Mouse (Mus musculus) spleen, adult 12 weeks (tissue): ENCODE measurements around the gene Ankrd10.
A peak's percentile ranks its signal among the peaks of the same experiment; 100 is the strongest.
"Not testable (repeated sequence)": the region's sequence is repeated elsewhere in the genome, so short reads cannot be mapped to it uniquely, and the experiment has no call there.

Experiments
- DNase-seq: peaks from one replicate; pipeline ENCODE4 v3.0.0; 2022; ENCODE audit warnings: low spot score

The Ankrd10 gene

DNA sequence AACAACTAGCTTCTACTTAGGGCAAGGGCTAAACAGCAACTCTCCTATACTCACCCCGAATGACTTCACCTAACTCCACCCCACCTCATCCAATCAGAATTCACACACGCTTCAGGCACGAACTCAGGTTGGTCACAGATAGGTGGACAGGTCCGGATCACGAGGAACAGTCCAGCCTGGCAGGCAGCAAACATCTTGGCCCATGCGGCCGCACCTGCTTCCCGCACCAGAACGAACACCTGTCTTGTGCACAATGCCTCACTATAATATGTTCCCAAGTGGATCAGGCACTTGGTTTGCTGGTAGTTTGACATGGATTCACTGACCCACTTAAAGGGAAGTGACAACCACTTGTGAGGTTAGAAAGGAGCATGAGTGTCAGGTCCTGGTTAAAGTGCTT, 26.7 kb downstream of the Ankrd10 start:
- no peak for DNase-seq

DNA sequence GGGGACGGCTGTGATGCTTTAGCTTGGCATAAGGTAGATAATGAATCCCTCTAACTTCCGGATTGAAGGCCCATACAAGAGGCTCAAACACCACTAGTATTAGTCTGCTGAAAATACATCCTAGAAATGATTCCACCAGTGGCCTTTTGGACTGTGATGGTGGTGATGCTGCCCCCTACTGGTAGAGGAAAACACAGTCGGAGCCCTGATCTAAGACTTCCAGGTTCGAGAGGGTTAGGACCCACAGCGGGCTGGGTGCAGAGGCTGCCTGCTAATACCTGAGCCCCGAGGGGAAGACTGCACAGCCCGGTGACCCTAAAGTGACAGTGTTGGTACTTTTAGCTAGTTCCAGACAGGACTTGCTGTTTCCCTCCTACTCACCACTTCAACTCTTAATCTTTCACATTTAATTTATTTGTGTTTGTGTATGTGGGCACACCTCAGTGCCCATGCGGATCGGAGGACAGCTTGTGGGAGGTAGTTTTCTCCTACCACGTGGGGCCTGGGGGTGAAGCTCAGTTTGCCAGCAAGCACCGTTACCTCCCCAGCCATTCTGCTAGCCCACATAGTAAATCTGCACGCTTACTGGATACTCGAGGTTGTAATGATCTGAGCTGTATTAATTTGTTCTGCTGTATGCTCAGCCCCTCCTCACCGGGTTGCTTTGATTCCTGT, 33.4 kb downstream of the Ankrd10 start:
- peak; percentile 45 for DNase-seq

- no peak for DNase-seq
Observed at GRCm38 (mm10) chr8:11600301-11600951, 35.1 kb downstream of the Ankrd10 start.

- DNase-seq: no peak
Observed at GRCm38 (mm10) chr8:11593222-11593884, 42.2 kb downstream of the Ankrd10 start.

DNA sequence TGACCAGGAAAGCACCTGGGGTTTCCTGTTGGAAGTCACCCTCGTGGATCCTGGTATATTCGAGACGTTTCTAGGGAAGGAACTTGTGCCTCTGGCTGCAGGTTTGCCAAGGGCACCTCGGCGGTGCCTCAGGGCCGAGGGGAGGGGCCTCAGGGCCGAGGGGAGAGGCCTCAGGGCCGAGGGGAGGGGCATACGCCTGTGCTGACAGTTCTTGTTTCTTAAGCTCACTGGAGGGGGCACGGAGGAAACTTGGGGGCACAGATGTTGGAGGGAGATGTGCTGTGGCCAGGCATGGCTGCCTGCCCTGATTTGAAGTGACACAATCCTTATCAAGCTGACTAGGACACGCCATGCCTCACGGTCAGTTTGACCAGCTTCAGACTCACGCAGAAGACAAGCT, 43.3 kb downstream of the Ankrd10 start:
- no peak for DNase-seq

DNA sequence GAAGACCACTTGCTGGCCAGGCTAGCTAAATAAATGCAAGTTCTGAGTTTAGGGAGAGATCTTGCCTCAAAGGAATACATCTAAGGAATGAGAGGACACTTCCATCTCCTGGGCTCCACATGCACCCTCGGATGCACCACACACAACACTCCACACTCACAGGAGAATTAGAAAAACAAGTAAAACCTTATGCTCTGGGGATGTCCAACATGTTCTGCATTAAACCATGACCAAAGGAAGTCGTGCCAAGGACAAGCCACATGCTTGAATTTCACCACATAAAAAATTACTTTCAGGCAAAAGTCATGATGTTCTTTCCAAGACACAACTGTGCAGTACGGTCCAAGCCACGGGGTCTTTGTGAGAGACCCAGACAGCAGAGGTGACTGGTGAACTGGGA, 43.7 kb downstream of the Ankrd10 start:
- no peak for DNase-seq

DNA sequence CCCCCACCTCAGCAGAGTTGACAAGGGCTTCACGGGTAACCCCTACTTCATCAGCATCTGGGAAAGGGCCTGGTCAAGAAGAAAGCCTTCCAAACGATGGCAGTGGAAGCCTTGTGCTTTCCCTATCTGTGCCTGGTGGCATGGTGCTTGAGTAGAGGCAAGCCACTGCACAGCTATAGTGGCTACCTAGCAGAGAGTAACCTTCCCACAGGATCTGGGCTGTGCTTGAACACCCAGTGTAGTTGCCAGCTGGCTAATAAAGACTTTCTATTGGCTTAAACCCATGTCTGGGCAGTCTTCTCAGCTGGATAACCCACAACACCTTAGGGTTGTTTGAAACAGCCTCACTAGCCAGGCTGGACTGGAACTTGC, 49.2 kb downstream of the Ankrd10 start:
- no peak for DNase-seq

DNA sequence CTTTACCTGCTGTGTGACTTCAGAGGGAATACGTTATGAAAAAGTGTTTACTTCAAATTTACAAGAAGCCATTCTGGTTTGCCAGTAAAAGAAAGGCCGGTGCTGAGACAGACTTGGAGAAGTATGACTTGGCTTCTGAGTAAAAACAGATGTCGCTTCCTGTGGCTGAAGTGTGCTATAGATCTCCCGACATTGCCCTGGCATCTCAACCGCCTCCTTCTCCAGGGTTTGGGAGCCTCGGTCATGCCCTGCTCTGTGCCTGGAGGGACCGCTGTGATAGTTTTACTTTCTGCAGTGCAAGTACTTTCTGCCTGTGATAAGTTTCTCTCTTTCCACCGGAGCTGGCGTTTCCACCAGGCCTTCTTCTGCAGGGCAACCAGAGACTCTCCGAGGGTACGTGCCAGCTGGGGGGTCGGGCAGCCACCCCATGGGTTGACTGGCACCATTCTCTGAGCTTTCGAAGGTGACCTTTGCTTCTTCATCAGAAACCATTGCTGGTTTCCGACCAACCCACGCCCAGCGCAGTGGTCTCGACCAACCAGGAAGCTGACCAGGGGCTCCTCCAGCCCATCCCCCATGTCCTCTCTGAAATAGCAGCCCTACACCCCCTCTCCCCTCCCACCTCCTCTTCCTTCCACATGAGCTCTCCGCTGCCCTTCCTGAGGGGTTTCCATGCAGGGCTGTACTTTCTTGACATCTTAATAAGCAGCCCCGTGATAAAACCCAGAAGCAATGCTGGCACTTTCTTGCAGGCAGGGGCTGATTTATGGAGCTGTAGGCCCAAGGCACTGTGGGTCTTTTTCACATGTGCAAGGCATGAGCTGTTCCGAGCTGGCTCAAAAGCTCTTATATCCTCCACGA, 49.8 kb downstream of the Ankrd10 start:
- DNase-seq: no peak

- no peak for DNase-seq
Observed at GRCm38 (mm10) chr8:11575604-11576384, 59.8 kb downstream of the Ankrd10 start.

DNA sequence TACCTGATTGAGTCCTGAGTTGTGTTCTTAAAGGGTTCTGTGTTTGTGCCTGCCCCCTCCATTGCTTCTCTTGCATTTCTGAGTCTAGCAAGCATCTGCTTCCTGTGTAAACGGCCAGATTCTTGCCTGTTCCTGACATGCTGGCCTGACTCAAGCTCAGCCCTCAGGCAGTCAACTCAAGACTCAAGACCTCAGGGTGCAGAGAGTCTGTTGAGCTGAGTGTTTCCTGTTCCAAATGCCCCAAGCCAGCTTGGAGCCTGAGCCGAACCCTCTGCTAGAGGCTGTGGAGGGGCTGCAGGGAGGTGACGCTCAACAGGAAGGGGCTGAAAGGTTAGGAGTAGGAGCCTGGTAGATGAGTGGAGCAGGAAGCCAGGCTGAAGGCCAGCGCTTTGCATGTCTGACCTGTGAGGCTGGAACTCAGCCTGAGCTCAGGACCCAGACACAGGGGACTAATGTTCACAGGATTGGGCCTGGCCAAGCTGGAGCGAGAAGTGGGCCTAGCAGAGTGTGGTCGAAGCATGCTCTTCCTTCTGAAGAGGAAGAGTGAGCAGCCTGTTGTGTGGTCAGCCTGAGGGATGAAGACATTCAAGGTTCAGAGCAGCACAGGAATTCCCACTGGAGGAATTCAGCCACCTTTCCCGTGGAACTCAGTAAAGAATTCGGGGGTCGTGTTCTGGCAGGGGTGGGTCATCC, 60.5 kb downstream of the Ankrd10 start:
- no peak for DNase-seq

GRCm38 (mm10) chr8:11572428-11572827, 63.1 kb downstream of the Ankrd10 start:
- DNase-seq: no peak

GRCm38 (mm10) chr8:11571950-11572349, 63.6 kb downstream of the Ankrd10 start:
- DNase-seq: no peak

- no peak for DNase-seq
Observed at GRCm38 (mm10) chr8:11570742-11571141, 64.8 kb downstream of the Ankrd10 start.

DNA sequence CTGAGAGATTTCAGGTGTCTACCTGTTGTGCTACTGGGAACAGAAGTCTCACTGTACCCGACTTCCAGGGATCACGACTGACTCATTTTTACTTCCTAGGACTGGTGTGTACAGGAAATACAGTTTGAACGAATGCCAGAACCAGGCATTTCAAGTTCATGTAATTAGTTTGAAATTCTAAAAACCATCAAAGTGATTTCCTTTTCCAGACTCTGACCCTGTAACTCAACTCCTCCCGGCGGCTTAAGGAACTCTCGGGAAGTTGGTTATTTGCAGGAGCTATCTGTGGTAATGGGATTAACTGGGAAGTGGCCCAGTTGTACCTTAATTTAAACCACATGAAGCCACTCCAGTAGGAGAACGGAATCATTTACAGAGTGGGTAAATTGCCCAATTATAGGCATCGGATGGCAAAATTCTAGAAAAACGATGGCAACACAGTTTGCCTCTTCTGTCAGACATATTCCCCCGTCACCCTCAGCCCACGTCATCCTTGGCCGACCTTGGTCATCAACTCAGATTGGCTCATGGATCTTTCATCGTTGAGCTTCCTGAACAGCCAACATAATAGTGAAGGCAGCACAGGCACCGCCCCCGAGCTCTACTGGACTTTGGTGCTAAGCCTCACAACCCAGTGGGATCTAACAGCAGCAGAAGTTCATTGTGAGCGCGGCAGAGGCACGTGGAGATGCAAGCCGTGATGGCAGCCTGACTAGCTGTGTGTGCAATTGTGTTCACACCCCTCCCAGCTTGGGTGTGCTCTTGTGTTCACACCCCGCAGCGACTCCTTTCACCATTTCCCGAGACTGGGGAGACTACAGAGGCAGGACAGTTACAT, 66.1 kb downstream of the Ankrd10 start:
- no peak for DNase-seq

GRCm38 (mm10) chr8:11568193-11568592, 67.4 kb downstream of the Ankrd10 start:
- not testable (repeated sequence) for DNase-seq

- DNase-seq: no peak
Observed at GRCm38 (mm10) chr8:11564721-11565120, 70.8 kb downstream of the Ankrd10 start.

DNA sequence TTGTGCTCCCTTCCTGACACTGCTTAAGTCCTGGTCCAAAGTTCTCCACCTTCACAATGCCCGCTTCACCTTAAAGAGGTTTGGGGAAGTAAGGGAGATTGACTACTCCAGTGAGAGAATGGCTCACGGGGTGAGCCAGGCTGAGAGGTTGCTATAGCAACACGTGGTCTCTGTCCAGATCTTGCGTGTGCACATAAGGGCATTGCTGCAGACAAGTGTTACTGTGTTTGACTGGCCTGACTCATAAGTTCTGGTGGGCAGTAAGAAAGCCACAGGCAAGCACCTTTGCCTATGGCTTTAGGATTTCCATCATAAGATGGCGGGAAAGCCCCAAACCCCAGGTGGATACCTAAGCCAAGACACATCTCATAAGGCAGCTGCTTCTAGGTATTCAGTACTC, 71.3 kb downstream of the Ankrd10 start:
- no peak for DNase-seq
